Mouse (Mus musculus): ENCODE data around the gene Casz1. TPM values are rescaled to one million over a fixed set of nuclear protein-coding genes. Genes with fewer than 3 reads are reported as not detected.

The Casz1 gene
- polyA plus RNA-seq, 1 experiment from 2014 or later: 15.9 TPM

- H3K4me1 ChIP-seq: peaks cover 71% of the 10 kb centered on the region
These were observed 1.9 kb downstream of the Casz1 start for GRCm38 (mm10) chr4:148805811-148806747.

GRCm38 (mm10) chr4:148806836-148807235 is 2.6 kb downstream of the Casz1 start:
- DNase-seq (ENCODE audit: low spot score): peak; percentile 83
- Histone ChIP-seq H3K27ac (peak overlapping the region; percentile 90), H3K9me3 (no peaks in the 10 kb centered on the region), H3K36me3 (no peaks in the 10 kb centered on the region), H3K4me1 (peaks cover 79% of the 10 kb centered on the region), H3K27me3 (ENCODE audit: insufficient read depth, poor library complexity, severe bottlenecking) (peaks cover 75% of the 10 kb centered on the region), H3K4me3 (peak overlapping the region; percentile 92)
- WGBS: under 1% methylated on average over 23 of the region's 26 CpGs

More at GRCm38 (mm10) chr4:148805811-148806747, 1.9 kb downstream of the Casz1 start:
- WGBS: under 1% methylated on average over 59 of the region's 64 CpGs
- Histone ChIP-seq H3K4me3 (peak overlapping the region; percentile 92), H3K9me3 (no peaks in the 10 kb centered on the region), H3K27me3 (ENCODE audit: insufficient read depth, poor library complexity, severe bottlenecking) (peaks cover 68% of the 10 kb centered on the region), H3K36me3 (no peaks in the 10 kb centered on the region), H3K27ac (peak overlapping the region; percentile 90)
- no peak for DNase-seq (ENCODE audit: low spot score)

DNA sequence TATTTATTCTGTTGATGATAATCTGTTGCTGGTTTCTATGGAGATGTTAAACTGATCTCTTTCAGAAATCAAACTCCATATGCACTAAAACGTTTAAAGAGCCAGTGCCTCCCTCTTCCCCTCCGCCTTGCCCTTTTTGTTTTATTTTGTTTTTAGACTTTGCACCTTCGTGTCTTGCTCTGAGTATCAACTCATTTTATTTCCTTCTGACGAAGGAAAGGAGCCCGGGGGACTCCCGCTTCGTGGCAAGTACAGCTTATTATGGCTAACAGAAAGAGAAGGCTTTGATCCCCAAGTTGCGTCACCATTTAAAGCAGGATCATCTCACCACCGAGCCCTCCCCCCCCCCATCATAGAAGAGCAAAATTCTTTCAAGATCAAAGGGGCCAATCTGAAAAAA is 3.2 kb downstream of the Casz1 start:
- peak overlapping the region; percentile 90; the same call in 1 of the 2 replicates for H3K27ac ChIP-seq
- peaks cover 72% of the 10 kb centered on the region for H3K27me3 ChIP-seq (ENCODE audit: insufficient read depth, poor library complexity, severe bottlenecking)
- no peaks in the 10 kb centered on the region for H3K36me3 ChIP-seq
- H3K4me1 ChIP-seq: peaks cover 84% of the 10 kb centered on the region
- no peaks in the 10 kb centered on the region for H3K9me3 ChIP-seq
- no peak for DNase-seq (ENCODE audit: low spot score)
- H3K4me3 ChIP-seq: peak overlapping the region; percentile 92
- 4% methylated on average over 9 of the region's 9 CpGs for WGBS

DNA sequence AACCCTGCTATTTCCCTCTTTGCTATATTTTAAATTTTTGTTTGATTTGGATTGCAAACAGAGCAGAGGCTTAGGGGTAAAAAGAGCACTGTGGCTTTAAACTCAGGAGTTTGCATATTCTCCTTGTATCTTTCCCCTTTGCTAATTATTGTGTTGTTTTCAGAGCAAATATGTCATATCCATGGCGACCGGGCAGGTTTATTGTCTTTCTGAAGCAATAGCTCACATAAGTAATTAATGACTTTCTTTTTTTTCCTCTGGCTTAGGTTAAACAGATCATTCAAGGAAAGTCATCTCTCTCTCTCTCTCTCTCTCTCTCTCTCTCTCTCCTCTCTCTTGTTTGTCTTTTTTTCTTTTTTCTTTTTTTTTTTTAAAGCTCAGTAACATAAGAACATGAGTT is 4.6 kb downstream of the Casz1 start:
- WGBS: 51% methylated on average over 2 of the region's 2 CpGs
- H3K27ac ChIP-seq: no peak overlapping the region
- H3K36me3 ChIP-seq: no peaks in the 10 kb centered on the region
- peaks cover 85% of the 10 kb centered on the region for H3K4me1 ChIP-seq
- H3K27me3 ChIP-seq (ENCODE audit: insufficient read depth, poor library complexity, severe bottlenecking): peaks cover 76% of the 10 kb centered on the region
- no peak for DNase-seq (ENCODE audit: low spot score)
- H3K9me3 ChIP-seq: no peaks in the 10 kb centered on the region
- no peak overlapping the region for H3K4me3 ChIP-seq

DNA sequence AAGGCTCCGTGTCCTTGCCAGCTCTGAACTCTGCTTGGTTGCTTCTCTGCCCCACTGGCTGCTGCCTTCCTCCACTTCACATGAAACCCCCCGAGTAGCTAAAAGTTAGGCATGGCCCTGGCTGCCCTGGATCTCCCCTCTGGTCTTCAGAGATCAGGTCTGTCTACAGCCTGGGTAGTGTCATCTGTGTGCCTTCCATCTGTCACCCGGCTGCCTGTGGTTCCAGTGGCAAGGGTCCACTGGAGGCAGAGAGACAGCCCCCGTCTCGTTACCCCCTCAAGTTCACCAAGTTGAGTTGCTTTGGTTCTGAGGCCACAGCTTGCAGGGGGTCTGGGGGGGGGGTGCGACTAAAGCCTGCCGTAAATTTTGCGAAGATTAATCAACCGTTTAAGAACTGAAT is 6.5 kb downstream of the Casz1 start:
- H3K4me3 ChIP-seq: no peak overlapping the region; the same call in none of the 2 replicates
- H3K4me1 ChIP-seq: peaks cover 85% of the 10 kb centered on the region
- H3K9me3 ChIP-seq: no peaks in the 10 kb centered on the region
- H3K36me3 ChIP-seq: no peaks in the 10 kb centered on the region
- 61% methylated on average over 9 of the region's 9 CpGs for WGBS
- H3K27me3 ChIP-seq (ENCODE audit: insufficient read depth, poor library complexity, severe bottlenecking): peaks cover 66% of the 10 kb centered on the region
- peak overlapping the region; percentile 75 for H3K27ac ChIP-seq
- DNase-seq (ENCODE audit: low spot score): no peak

GRCm38 (mm10) chr4:148811940-148812339 is 7.7 kb downstream of the Casz1 start:
- DNase-seq (ENCODE audit: low spot score): peak; percentile 84
- peak overlapping the region; percentile 69 for H3K27ac ChIP-seq
- H3K27me3 ChIP-seq (ENCODE audit: insufficient read depth, poor library complexity, severe bottlenecking): peaks cover 57% of the 10 kb centered on the region
- no peaks in the 10 kb centered on the region for H3K9me3 ChIP-seq
- no peaks in the 10 kb centered on the region for H3K36me3 ChIP-seq
- H3K4me3 ChIP-seq: peak overlapping the region; percentile 36
- H3K4me1 ChIP-seq: peaks cover 87% of the 10 kb centered on the region
- 16% methylated on average over 10 of the region's 10 CpGs for WGBS

- WGBS: 84% methylated on average over 6 of the region's 6 CpGs
- H3K27ac ChIP-seq: no peak overlapping the region
- peaks cover 93% of the 10 kb centered on the region for H3K4me1 ChIP-seq
- DNase-seq (ENCODE audit: low spot score): no peak
- H3K9me3 ChIP-seq: no peaks in the 10 kb centered on the region
- no peak overlapping the region for H3K4me3 ChIP-seq
- no peaks in the 10 kb centered on the region for H3K36me3 ChIP-seq
- peaks cover 49% of the 10 kb centered on the region for H3K27me3 ChIP-seq (ENCODE audit: insufficient read depth, poor library complexity, severe bottlenecking)
These were observed 9.0 kb downstream of the Casz1 start for GRCm38 (mm10) chr4:148813247-148813646.

- Histone ChIP-seq H3K27ac (no peak overlapping the region), H3K4me1 (peaks cover 85% of the 10 kb centered on the region), H3K27me3 (ENCODE audit: insufficient read depth, poor library complexity, severe bottlenecking) (peaks cover 29% of the 10 kb centered on the region), H3K4me3 (peak overlapping the region; percentile 27), H3K9me3 (no peaks in the 10 kb centered on the region), H3K36me3 (no peaks in the 10 kb centered on the region)
- 13% methylated on average over 14 of the region's 14 CpGs for WGBS
- DNase-seq (ENCODE audit: low spot score): no peak
These were observed 12.3 kb downstream of the Casz1 start for GRCm38 (mm10) chr4:148816556-148816955.

GRCm38 (mm10) chr4:148818161-148818560 is 13.9 kb downstream of the Casz1 start:
- H3K9me3 ChIP-seq: no peaks in the 10 kb centered on the region
- no peak for DNase-seq (ENCODE audit: low spot score)
- WGBS: 94% methylated on average over 12 of the region's 12 CpGs
- 0 out of 2 replicates have a peak, but pooled peaks cover 2% of the 10 kb centered on the region for H3K36me3 ChIP-seq
- peaks cover 85% of the 10 kb centered on the region for H3K4me1 ChIP-seq
- H3K27ac ChIP-seq: no peak overlapping the region; the same call in 1 of the 2 replicates
- H3K4me3 ChIP-seq: no peak overlapping the region
- H3K27me3 ChIP-seq (ENCODE audit: insufficient read depth, poor library complexity, severe bottlenecking): peaks cover 18% of the 10 kb centered on the region

DNA sequence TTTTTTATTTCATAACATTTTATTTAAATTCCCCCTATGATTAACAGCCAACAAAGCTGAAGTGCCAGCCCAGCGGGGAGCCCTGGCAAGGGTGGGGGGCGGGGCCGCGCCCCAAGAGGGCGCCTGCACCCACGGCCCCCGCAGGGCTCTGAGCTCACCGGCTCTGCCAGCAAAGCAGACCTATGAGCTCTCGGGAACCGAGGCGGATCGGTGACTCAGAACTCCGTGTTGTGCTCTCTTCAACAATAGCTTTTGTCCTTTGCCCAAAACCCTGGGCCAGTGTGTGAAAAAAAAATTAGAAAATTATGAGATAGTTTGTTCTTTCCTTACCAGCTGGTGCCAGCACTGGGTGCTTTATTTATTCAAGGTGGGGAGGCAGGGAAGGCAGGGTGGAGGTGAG is 15.9 kb downstream of the Casz1 start:
- Histone ChIP-seq H3K4me3 (no peak overlapping the region), H3K9me3 (no peaks in the 10 kb centered on the region), H3K27ac (no peak overlapping the region), H3K4me1 (peaks cover 71% of the 10 kb centered on the region), H3K27me3 (ENCODE audit: insufficient read depth, poor library complexity, severe bottlenecking) (peaks cover 17% of the 10 kb centered on the region), H3K36me3 (0 out of 2 replicates have a peak, but pooled peaks cover 2% of the 10 kb centered on the region)
- WGBS: 58% methylated on average over 13 of the region's 13 CpGs
- no peak for DNase-seq (ENCODE audit: low spot score)

- Histone ChIP-seq H3K27ac (no peak overlapping the region), H3K36me3 (0 out of 2 replicates have a peak, but pooled peaks cover 2% of the 10 kb centered on the region), H3K4me3 (no peak overlapping the region), H3K4me1 (peaks cover 69% of the 10 kb centered on the region), H3K9me3 (no peaks in the 10 kb centered on the region), H3K27me3 (ENCODE audit: insufficient read depth, poor library complexity, severe bottlenecking) (peaks cover 14% of the 10 kb centered on the region)
- DNase-seq (ENCODE audit: low spot score): no peak
- WGBS: 80% methylated on average over 8 of the region's 8 CpGs
These were observed 19.1 kb downstream of the Casz1 start for GRCm38 (mm10) chr4:148823281-148823680.

DNA sequence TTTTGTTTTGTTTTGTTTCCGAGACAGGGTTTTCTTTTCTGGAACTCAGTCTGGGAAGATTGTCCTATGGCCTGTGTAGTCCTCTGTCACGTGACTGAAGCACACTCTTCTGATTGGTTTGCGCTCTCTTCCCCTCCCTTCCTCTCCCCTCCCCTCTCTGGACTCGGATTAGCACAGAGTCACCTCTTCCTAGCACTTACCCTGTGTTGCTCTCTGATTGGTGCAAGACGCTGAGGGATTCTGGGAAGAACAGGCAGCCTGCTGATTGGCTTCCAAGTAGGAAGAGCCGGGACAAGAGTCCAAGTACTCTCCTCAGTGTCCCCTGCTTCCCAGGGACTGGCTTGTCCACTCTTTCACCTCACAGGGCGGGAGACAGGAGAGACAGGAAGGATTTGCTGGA is 26.1 kb downstream of the Casz1 start:
- H3K27me3 ChIP-seq (ENCODE audit: insufficient read depth, poor library complexity, severe bottlenecking): peaks cover 13% of the 10 kb centered on the region; the same call in 1 of the 2 replicates
- no peaks in the 10 kb centered on the region for H3K9me3 ChIP-seq
- DNase-seq (ENCODE audit: low spot score): no peak
- no peak overlapping the region for H3K4me3 ChIP-seq
- H3K27ac ChIP-seq: no peak overlapping the region
- 56% methylated on average over 7 of the region's 7 CpGs for WGBS
- peaks cover 2% of the 10 kb centered on the region; the same call in 1 of the 2 replicates for H3K36me3 ChIP-seq
- peaks cover 63% of the 10 kb centered on the region for H3K4me1 ChIP-seq
